Mouse (Mus musculus): ENCODE results near the gene Irf8.

DNA sequence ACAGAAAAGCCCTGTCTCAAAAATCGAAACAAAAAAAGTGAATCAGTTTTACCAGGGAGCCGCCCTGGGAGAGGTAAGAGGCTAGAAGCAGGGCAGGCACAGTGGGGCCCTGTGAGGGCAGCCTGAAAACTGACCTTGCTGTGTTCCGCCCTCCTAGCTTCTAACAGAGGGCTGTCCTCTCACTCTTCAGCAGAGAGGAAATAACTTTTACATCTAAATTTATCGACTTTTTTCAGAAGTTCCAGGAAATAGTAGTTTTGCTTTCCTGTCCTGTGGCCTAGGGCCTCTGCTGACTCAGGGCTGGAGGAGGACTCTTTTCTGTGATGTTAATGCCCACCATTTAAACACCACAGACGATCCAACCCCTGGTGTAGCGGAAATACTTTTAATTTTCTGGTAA lies 21.0 kb upstream of the Irf8 start:
- TF ChIP-seq GATA1 (IDR thresholded peaks at IDR 0.05; ENCODE audit: low read length) (no peak), TAL1 (IDR thresholded peaks at IDR 0.05; ENCODE audit: low read length) (no peak)
